Mouse (Mus musculus) embryonic fibroblast, embryonic 13.5 days (primary cell): ENCODE measurements around the gene Nfib. TPM values are rescaled to one million over a fixed set of nuclear protein-coding genes. Genes with fewer than 3 reads are reported as not detected.

Source experiments
- H3K27ac ChIP-seq: 2 replicates; pipeline ENCODE4 v1.5.1; 2012; ENCODE audit warnings: low read length, control low read depth, inconsistent platforms; ENCODE audit not compliant: insufficient read depth
- H3K4me1 ChIP-seq: 2 replicates; pipeline ENCODE4 v1.6.1; 2011; ENCODE audit warnings: low read length; ENCODE audit not compliant: control insufficient read depth, insufficient read depth
- H3K4me3 ChIP-seq: 2 replicates; pipeline ENCODE4 v1.5.1; 2011; ENCODE audit warnings: mild to moderate bottlenecking, control low read depth, low read length; ENCODE audit not compliant: insufficient read depth
- CTCF ChIP-seq: IDR thresholded peaks from 2 replicates; pipeline ENCODE4 v1.5.1; 2011; ENCODE audit warnings: mild to moderate bottlenecking, control low read depth, low read length, moderate library complexity, borderline replicate concordance; ENCODE audit not compliant: insufficient read depth
- POLR2A ChIP-seq: IDR thresholded peaks from 2 replicates; pipeline ENCODE4 v1.6.1; 2011; ENCODE audit warnings: low read depth, mild to moderate bottlenecking, control low read depth, low read length, moderate library complexity
- polyA plus RNA-seq: library from polyadenylated mRNA; stranded (reverse); fragments of >200 nt; gene quantifications from 2 replicates; pipeline ENCODE4 v1.2.4, GENCODE M21; 2011; ENCODE audit warnings: low read depth; ENCODE audit not compliant: missing spikeins, insufficient read length

Nfib gene
- polyA plus RNA-seq, 1 experiment, result 69.5 TPM

- Histone ChIP-seq H3K4me3 (no peak overlapping the region), H3K4me1 (peaks cover 2% of the 10 kb centered on the region; the same call in 1 of the 2 replicates), H3K27ac (no peak overlapping the region)
- no peak for TF ChIP-seq POLR2A
- TF ChIP-seq CTCF, result no peak
These were observed 370.2 kb downstream of the Nfib start for GRCm38 (mm10) chr4:82335266-82335865.

GRCm38 (mm10) chr4:82333413-82333812, 372.1 kb downstream of the Nfib start:
- TF ChIP-seq POLR2A (no peak), CTCF (no peak)
- Histone ChIP-seq H3K27ac (no peak overlapping the region), H3K4me1 (peaks cover 2% of the 10 kb centered on the region; the same call in 1 of the 2 replicates), H3K4me3 (no peak overlapping the region)

- no peak overlapping the region for H3K27ac ChIP-seq
- TF ChIP-seq CTCF, result no peak
- no peak for TF ChIP-seq POLR2A
- H3K4me1 ChIP-seq, result peaks cover 4% of the 10 kb centered on the region
- no peak overlapping the region for H3K4me3 ChIP-seq
These were observed 375.5 kb downstream of the Nfib start for GRCm38 (mm10) chr4:82330095-82330494.

GRCm38 (mm10) chr4:82326140-82326529, 379.4 kb downstream of the Nfib start:
- no peak overlapping the region for H3K4me3 ChIP-seq
- peaks cover 2% of the 10 kb centered on the region; the same call in 1 of the 2 replicates for H3K4me1 ChIP-seq
- H3K27ac ChIP-seq, result no peak overlapping the region
- TF ChIP-seq CTCF, result no peak
- TF ChIP-seq POLR2A, result no peak

GRCm38 (mm10) chr4:82325409-82326139, 380.0 kb downstream of the Nfib start:
- Histone ChIP-seq H3K4me1 (peaks cover 2% of the 10 kb centered on the region; the same call in 1 of the 2 replicates), H3K4me3 (no peak overlapping the region), H3K27ac (no peak overlapping the region)
- no peak for TF ChIP-seq CTCF
- TF ChIP-seq POLR2A, result no peak

GRCm38 (mm10) chr4:82324977-82325376, 380.6 kb downstream of the Nfib start:
- TF ChIP-seq CTCF, result no peak
- no peak for TF ChIP-seq POLR2A

GRCm38 (mm10) chr4:82321008-82321407, 384.5 kb downstream of the Nfib start:
- Histone ChIP-seq H3K4me1 (peaks cover 2% of the 10 kb centered on the region), H3K4me3 (no peak overlapping the region), H3K27ac (no peak overlapping the region)
- TF ChIP-seq POLR2A, result no peak
- TF ChIP-seq CTCF, result no peak

More at GRCm38 (mm10) chr4:82324977-82325376, 380.6 kb downstream of the Nfib start:
- H3K27ac ChIP-seq, result no peak overlapping the region
- peaks cover 2% of the 10 kb centered on the region; the same call in 1 of the 2 replicates for H3K4me1 ChIP-seq
- no peak overlapping the region for H3K4me3 ChIP-seq

- Histone ChIP-seq H3K27ac (no peak overlapping the region), H3K4me1 (no peaks in the 10 kb centered on the region; the same call in 1 of the 2 replicates), H3K4me3 (no peak overlapping the region)
- no peak for TF ChIP-seq CTCF
- TF ChIP-seq POLR2A, result no peak
These were observed 386.2 kb downstream of the Nfib start for GRCm38 (mm10) chr4:82319388-82319787.

- TF ChIP-seq POLR2A (no peak), CTCF (no peak)
- no peak overlapping the region for H3K27ac ChIP-seq
- H3K4me3 ChIP-seq, result no peak overlapping the region
- no peaks in the 10 kb centered on the region; the same call in 1 of the 2 replicates for H3K4me1 ChIP-seq
These were observed 389.4 kb downstream of the Nfib start for GRCm38 (mm10) chr4:82316168-82316567.

GRCm38 (mm10) chr4:82315710-82316109, 389.8 kb downstream of the Nfib start:
- H3K27ac ChIP-seq, result no peak overlapping the region
- no peaks in the 10 kb centered on the region; the same call in 1 of the 2 replicates for H3K4me1 ChIP-seq
- no peak overlapping the region for H3K4me3 ChIP-seq
- TF ChIP-seq POLR2A (no peak), CTCF (no peak)
